Mouse (Mus musculus) liver, embryonic 14.5 days (tissue): Measurements from ENCODE around the gene Sik3.

Experiments
- CTCF ChIP-seq: IDR thresholded peaks from 2 replicates; pipeline ENCODE4 v1.5.1; 2016; ENCODE audit warnings: antibody characterized with exemption, low read depth, control low read depth
- EP300 ChIP-seq: IDR thresholded peaks from 2 replicates; pipeline ENCODE4 v1.6.1; 2016; ENCODE audit warnings: antibody characterized with exemption, low read depth

DNA sequence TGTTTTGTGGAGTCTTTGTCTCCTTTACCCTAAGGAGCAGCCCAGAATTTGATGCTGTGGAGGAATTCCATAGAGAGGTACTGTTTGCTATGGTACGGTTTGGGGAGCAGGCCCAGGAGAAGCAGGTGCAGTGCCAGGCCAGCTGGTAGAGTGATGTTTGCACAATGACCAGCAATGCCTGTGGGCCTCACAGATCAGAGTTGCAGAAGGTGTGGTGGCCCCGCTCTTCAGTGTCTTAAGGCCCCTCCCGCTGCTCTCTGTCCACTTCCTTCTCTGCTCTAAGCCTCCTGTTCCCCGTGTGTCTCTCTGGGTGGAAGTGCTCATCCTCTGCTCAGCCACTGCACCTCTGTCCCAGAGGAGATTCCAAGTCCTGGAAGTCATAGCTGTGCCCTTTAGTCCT is 108.9 kb downstream of the Sik3 start:
- TF ChIP-seq CTCF (no peak), EP300 (no peak)
